Mouse (Mus musculus) layer of hippocampus, adult 9-10 months (tissue): ENCODE measurements at regions not wholly inside any gene's neighbourhood (a gene's known extent, or its start where the extent isn't known, plus 50 kb on each side); places are given as distances from the start of the nearest gene placed in this dataset.
"Not testable (repeated sequence)": the region's sequence is repeated elsewhere in the genome, so short reads cannot be mapped to it uniquely, and the experiment has no call there.

Experiments used
- DNase-seq: peaks from one replicate; pipeline ENCODE4 v3.0.0; 2022; ENCODE audit warnings: low spot score

DNA sequence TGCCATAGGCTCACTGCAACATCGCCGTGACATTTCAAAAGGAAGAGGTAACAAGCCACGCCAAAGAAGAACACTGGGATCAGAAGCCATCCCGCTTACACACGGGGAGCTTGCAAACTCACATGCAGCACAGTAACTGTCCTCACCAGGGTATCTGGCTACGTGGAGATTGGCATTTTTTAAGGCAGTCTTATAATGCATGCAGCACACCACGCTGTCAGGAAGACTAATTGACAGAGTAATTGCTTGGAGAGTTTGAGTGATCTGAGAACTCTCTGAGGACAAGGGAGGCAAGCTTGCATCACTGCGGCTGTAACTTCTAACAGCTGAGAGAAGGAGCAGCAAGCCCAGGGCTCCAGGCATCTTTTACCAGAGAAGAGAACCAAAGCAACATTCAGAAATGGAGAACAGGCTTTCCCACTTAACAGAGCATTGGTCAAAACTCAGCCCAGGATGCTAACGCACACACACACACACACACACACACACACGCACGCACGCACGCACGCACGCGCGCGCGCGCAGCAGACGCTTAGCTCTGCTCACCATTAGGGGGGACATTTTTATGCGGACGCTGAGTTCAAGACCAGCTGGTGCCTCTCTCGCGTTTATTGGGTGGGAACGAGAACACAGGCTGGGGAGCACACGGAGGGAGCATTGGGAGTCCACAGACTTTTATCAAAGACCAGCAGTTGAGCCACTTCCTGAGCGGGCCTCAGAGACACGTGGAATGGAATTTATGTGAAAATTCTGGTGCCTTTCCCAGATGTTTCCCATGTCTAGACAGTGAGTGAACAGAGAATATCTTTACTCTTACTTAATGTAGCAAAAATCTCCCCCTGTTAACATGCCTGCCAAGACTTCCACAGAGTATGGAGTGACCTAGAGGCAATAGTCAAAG is 66.6 kb downstream of the 1700129C05Rik start:
- no peak for DNase-seq

DNA sequence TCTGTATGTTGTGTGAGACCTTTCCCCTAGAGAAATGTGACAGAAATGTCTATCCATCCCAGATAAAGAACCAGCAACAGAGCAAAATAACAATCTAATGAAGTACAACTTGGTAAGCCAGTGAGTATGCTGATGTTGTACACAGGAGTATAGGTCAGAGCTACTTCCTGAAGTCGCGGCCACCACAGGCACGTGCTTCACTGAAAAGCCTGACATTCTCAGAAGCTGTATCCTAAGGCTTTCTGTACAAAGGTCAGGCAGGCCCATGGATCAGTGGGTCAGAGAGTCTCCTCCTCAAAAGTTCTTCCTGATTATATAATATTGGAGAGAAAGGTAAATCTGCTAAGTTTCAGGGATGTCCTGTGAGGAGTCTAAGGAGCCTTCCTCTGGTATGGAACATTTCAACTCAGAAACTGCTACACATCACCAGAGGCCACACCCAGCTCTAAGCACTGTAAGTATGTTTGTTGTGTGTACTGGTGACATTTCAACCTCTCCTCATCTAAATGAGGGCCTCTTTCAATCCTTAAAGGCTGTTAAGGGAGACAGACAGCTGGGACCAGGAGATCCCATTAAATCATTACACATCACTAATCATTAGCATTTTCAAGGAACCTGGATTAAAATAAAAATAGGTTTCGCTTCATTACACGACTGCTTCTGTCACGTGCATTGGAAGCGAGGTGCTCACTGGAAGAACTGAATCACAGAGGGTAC is 70.2 kb downstream of the 1700129C05Rik start:
- no peak for DNase-seq

GRCm38 (mm10) chr14:59070056-59070455 is 72.6 kb downstream of the 1700129C05Rik start:
- DNase-seq = no peak

DNA sequence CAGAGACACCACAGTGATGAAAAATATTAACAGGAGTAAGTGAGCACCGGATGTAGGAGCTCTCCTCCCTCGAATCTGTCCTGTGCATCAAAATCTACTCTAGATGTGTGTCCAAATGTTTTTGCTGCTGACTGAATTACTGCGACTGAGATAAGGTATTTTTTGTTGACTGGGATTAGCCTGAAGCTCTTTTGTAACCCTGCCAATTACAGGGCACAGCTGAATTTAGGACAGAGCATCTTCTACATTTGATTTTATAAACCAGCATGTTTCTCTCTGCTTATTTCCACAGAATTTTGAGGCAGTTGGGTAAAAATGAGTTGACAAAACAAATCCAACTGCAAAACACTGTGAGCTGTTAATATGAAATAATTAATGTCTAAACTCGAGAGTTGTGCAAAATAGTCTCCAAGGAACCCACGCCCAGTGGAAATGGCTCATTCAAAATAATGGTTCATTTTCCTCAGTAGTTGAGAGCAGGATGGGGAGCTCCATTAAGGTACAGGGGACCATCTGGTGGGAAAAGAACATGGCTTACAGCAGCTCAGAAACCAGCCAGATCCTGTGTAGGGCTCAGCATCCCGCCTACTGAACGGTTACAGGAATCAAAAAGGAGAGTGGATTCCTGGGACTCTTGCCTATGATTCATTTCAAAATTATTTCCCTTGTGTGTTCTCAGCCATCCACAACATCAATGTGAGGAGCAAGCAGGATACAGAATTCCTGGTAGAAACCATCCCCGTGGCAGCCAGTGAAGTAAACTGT is 76.1 kb downstream of the 1700129C05Rik start:
- DNase-seq = peak; percentile 43

- no peak for DNase-seq
These were observed 79.5 kb downstream of the 1700129C05Rik start for GRCm38 (mm10) chr14:59063221-59063620.

- DNase-seq = no peak
These were observed 85.9 kb downstream of the 1700129C05Rik start for GRCm38 (mm10) chr14:59056832-59057231.

DNA sequence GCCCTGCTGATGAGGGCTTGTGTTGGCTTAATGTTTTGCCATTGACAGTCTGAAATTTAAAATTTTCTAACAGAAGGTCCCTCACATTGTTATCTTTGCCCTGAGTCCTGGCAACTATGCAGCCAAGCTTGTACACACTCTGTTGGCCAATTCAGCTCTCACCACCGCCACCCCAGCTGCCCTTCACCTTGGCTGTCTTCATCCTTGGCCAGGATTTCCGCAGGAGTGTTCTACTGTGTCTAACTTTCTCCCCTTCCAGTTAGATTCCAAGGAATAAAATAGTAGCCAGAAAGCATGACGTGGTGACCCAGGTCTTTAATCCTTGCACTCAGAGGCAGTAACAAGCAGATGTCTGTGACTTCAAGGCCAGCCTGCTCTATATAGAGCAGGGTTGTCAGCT is 87.4 kb downstream of the 1700129C05Rik start:
- DNase-seq = no peak

GRCm38 (mm10) chr14:59052421-59052820 is 90.3 kb downstream of the 1700129C05Rik start:
- no peak for DNase-seq

DNA sequence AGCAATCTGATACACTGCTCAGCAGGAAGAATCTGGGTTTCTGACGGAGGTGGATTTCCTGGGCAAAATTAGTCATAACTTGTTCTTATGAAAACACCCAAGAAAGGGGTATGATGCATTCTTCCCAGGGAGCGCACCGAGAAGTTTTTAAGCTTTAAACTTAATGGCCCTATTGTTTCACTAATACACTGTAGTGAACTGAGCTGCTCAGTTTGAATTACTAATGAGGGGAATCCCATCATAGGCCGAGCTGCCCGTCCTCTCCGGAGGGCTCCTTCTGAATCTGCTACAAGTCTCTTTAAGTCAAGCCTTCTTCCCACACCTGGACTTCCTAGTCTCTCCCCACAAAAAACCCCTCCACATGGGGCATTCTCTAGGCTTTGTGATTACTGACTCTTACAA is 91.2 kb downstream of the 1700129C05Rik start:
- DNase-seq = no peak

- no peak for DNase-seq
These were observed 97.0 kb downstream of the 1700129C05Rik start for GRCm38 (mm10) chr14:59045687-59046086.

- DNase-seq = no peak
These were observed 97.5 kb downstream of the 1700129C05Rik start for GRCm38 (mm10) chr14:59045235-59045634.

- no peak for DNase-seq
These were observed 100.5 kb downstream of the 1700129C05Rik start for GRCm38 (mm10) chr14:59042152-59042551.

DNA sequence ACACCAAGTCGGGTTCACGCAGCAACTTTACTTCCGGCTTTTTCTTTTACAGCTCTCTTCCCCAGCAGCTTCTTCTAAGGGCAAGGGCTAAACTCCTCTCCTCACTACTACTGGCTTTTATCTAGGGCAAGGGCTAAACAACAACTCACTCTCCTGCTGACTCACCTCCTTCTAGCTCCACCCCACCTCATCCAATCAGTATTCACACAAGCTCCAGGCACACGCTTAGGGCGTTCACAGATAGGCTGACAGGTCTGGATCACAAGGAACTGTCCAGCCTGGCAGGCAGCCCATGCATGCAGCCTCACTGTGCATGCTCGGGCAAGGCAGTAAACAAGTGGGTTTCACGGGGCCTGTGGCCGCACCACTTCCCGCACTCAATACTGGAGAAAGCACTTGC is 116.9 kb downstream of the 1700129C05Rik start:
- not testable (repeated sequence) for DNase-seq

DNA sequence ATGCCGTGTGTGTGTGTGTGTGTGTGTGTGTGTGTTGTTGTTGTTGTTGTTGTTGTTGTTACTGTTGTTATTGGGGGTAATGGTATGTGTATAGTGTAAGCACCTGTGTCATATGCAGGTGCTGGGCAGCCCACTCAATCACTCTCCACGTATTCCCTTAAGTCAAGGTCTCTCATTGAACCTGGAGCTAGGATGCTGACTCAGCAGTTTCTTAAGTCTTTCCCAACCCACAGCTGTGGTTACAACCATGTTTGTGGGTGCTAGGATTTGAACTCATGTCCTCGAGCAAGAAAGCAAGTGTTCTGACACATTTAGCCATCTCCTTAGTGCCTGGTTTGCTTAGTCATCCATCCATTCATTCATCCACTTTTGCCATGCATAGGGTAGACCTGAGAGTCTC is 133.2 kb downstream of the 1700129C05Rik start:
- no peak for DNase-seq

DNA sequence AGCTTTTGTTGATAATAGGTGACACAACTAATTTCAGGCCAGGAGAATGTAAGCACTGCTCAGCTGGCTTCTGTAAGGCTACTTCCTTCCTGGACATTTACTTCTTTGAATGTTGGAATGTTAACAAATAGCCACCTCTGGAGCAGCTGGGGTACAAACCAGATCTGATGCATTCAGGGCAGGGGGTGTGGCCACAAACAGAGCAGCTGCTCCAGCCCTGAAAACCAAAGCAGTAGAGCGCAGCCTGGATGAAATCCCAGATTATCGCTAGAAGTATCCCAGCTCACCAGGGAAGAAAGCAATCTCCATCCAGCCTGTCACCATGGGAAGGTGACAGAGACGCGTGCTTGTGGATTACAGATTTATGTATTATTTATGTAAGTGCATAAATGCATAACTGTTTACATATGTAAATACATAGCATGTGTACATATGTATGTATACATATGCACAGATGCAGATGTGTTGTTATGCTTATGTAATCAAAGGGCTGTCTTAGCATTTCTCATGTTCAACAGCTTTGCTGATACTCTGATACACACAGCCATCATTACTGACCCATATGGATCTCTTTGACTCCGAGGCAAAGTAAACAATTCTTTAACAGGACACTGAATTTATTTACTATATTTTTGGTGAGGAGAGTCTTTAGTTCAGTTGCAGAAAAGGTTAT is 143.5 kb downstream of the 1700129C05Rik start:
- no peak for DNase-seq

GRCm38 (mm10) chr14:58994994-58995393 is 147.7 kb downstream of the 1700129C05Rik start:
- no peak for DNase-seq

- DNase-seq = no peak
These were observed 153.0 kb downstream of the 1700129C05Rik start for GRCm38 (mm10) chr14:58989644-58990217.

DNA sequence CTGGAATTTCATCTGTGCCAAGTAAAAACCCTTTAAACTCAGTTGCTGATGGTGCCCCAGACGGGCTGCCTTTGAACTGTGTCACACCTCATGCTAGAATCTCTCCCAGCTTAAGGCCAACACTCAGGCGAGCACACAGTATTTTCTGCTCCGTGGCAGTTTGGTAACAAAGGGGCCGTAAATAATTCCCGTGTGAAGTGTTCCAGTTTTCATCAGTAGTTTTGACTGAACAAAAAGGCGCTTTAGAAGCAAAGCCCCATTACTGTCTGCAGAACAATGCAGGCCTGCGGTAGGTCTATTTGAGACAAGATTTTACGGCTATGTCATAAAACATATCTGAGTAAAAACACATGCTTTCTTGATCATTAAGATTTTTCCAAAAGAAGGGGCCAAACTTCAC is 155.0 kb downstream of the 1700129C05Rik start:
- no peak for DNase-seq

DNA sequence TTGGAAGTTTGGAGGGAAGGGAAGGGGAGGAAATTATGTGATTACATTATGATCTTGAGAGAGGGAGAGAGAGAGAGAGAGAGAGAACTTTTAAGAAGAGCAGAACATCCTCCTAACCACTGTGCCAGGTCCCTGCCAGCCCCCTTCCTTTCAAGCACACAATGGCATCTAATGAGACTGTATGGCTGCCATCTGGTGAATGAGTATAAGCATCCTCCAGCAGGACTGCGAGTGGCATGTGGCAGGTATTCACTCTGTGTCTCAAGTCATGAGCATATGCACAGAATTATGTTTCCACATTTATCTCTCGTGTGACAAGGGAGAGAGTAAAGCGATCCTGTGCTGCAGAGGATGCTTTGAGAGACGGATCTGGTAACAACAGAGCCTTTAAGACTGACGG is 156.9 kb downstream of the 1700129C05Rik start:
- no peak for DNase-seq

GRCm38 (mm10) chr14:58976791-58977190 is 165.9 kb downstream of the 1700129C05Rik start:
- no peak for DNase-seq

GRCm38 (mm10) chr14:58969248-58969647 is 173.4 kb downstream of the 1700129C05Rik start:
- DNase-seq = no peak

GRCm38 (mm10) chr14:58967975-58968374 is 174.7 kb downstream of the 1700129C05Rik start:
- no peak for DNase-seq
